Mouse (Mus musculus): ENCODE data around the gene Gm20696. TPM values are rescaled to one million over a fixed set of nuclear protein-coding genes. Genes with fewer than 3 reads are reported as not detected.

Gene Gm20696
- polyA plus RNA-seq, 1 experiment: 2.8 TPM

DNA sequence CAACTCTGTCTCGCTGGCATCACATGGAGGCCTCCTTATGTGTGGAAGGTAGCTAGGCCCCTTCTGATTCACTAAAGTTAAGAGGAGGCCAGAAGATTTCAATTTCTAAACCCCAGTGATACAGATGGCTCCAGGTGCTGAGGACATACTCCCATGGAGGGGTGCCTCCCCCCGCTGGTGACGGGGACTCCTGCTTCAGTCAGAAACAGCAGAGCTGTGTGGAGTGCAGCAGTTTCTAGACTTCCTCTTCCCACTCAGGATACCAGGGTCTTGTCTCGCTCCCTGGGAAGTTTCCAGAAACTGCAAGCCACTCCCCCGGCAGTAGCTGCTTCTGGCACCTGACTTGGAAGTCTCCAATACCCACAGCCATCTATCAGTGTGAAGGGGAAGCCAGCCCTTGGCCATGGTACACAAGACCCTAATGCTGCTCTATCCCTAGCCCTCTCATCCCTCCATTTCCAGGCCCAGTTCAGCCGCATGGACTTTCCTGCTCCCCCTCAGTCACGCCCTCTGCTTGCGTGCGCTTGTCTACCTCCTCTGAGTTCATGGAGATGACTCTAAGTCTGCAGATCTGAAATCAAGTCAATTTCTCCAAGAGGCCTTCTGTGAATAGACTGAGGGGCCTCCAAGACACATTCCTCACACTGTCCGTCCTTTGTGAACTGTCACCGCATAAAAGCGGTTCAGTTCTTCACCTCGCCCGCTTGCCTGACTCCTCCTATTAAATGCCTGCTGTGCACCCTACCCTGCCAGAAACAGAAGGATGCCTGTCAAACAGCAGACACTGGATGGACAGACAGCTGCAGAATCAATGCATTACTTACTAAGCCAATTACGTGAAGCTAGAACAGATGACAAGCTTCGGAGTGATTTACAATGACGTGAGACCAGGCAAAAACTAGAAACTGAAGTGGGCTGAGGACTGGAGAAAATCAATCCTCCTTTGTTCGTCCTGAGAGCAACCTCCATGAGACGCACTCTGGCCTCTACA, 346.9 kb downstream of the Gm20696 start:
- Histone ChIP-seq H3K4me3 (replicated peaks; ENCODE audit: insufficient read depth, low read depth, low read length) (no peak overlapping the region), H3K27ac (ENCODE audit: insufficient read depth, low read length) (no peak overlapping the region), H3K27me3 (ENCODE audit: control insufficient read depth, insufficient read depth, low read length) (no peaks in the 10 kb centered on the region), H3K4me1 (ENCODE audit: control insufficient read depth, insufficient read depth, low read length) (peaks cover 2% of the 10 kb centered on the region; the same call in 1 of the 2 replicates)
- TF ChIP-seq POLR2A (IDR thresholded peaks at IDR 0.05; ENCODE audit: borderline replicate concordance, insufficient read depth, low read length): no peak
- TF ChIP-seq CTCF (IDR thresholded peaks at IDR 0.05; ENCODE audit: borderline replicate concordance, insufficient read depth, low read depth, low read length): no peak
- WGBS: 66% methylated on average over 19 of the region's 19 CpGs
- DNase-seq: no peak

DNA sequence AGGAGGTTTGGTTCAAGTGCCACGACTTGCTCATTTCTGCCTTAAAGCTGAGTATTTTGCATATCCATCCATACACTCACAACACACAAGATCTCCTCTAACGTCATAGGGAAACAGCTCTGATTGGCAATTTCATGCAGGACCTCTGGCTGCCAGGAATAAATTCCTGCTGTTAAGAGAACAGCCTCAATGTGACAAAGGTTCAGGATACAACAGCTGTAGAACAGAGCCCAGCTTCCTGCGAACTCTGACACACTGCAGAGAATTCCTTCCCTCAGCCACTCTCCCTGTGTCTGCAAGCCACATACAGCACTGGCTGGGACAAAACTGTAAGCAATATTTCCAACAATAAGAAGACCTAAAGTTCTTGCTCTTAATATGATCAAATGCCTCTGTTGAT, 351.9 kb downstream of the Gm20696 start:
- no peak overlapping the region for H3K4me3 ChIP-seq (replicated peaks; ENCODE audit: insufficient read depth, low read depth, low read length)
- no peak for DNase-seq
- no peaks in the 10 kb centered on the region for H3K27me3 ChIP-seq (ENCODE audit: control insufficient read depth, insufficient read depth, low read length)
- 66% methylated on average over 3 of the region's 3 CpGs for WGBS
- H3K27ac ChIP-seq (ENCODE audit: insufficient read depth, low read length): no peak overlapping the region
- TF ChIP-seq CTCF (IDR thresholded peaks at IDR 0.05; ENCODE audit: borderline replicate concordance, insufficient read depth, low read depth, low read length) (no peak), POLR2A (IDR thresholded peaks at IDR 0.05; ENCODE audit: borderline replicate concordance, insufficient read depth, low read length) (no peak)
- H3K4me1 ChIP-seq (ENCODE audit: control insufficient read depth, insufficient read depth, low read length): peaks cover 2% of the 10 kb centered on the region; the same call in 1 of the 2 replicates

DNA sequence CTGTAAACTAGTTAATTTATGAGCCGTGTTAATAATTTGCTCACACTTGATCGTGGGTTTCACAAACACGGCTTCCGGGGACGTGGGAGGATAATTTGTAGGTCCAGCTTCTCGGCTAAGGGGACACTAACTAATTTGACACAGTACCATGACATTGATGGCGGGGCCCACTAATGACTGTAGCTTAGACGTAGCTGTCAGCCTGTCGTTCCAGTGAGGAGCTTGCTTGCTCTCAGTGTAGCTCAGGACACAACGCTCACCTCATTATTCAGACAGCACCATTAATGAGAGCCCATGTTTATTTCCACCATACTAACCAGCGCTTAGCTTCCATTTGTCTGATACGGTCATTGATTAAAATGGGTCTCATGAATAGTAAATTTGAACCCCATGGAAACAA, 356.1 kb downstream of the Gm20696 start:
- H3K4me1 ChIP-seq (ENCODE audit: control insufficient read depth, insufficient read depth, low read length): no peaks in the 10 kb centered on the region
- 69% methylated on average over 12 of the region's 12 CpGs for WGBS
- no peaks in the 10 kb centered on the region for H3K27me3 ChIP-seq (ENCODE audit: control insufficient read depth, insufficient read depth, low read length)
- TF ChIP-seq POLR2A (IDR thresholded peaks at IDR 0.05; ENCODE audit: borderline replicate concordance, insufficient read depth, low read length) (no peak), CTCF (IDR thresholded peaks at IDR 0.05; ENCODE audit: borderline replicate concordance, insufficient read depth, low read depth, low read length) (no peak)
- H3K4me3 ChIP-seq (replicated peaks; ENCODE audit: insufficient read depth, low read depth, low read length): no peak overlapping the region
- no peak for DNase-seq
- no peak overlapping the region for H3K27ac ChIP-seq (ENCODE audit: insufficient read depth, low read length)

DNA sequence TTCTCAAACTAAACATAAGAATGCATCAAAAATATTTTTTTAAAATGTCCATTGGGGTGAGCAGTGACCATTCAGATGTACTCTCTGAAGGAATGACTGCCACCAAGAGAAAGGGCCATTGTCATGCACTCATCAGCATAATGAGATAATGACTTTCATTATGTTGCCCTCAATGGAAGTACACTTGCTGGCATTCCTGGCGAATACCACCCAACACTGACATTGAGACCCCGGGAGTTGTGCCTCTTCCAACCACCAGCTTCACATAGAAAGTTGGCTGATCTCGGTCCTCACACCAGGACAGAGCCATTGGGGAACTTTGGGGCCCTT, 356.5 kb downstream of the Gm20696 start:
- no peak for DNase-seq
- Histone ChIP-seq H3K27ac (ENCODE audit: insufficient read depth, low read length) (no peak overlapping the region), H3K4me3 (replicated peaks; ENCODE audit: insufficient read depth, low read depth, low read length) (no peak overlapping the region), H3K27me3 (ENCODE audit: control insufficient read depth, insufficient read depth, low read length) (no peaks in the 10 kb centered on the region), H3K4me1 (ENCODE audit: control insufficient read depth, insufficient read depth, low read length) (no peaks in the 10 kb centered on the region)
- WGBS: 50% methylated on average over 3 of the region's 3 CpGs
- TF ChIP-seq POLR2A (IDR thresholded peaks at IDR 0.05; ENCODE audit: borderline replicate concordance, insufficient read depth, low read length) (no peak), CTCF (IDR thresholded peaks at IDR 0.05; ENCODE audit: borderline replicate concordance, insufficient read depth, low read depth, low read length) (no peak)

DNA sequence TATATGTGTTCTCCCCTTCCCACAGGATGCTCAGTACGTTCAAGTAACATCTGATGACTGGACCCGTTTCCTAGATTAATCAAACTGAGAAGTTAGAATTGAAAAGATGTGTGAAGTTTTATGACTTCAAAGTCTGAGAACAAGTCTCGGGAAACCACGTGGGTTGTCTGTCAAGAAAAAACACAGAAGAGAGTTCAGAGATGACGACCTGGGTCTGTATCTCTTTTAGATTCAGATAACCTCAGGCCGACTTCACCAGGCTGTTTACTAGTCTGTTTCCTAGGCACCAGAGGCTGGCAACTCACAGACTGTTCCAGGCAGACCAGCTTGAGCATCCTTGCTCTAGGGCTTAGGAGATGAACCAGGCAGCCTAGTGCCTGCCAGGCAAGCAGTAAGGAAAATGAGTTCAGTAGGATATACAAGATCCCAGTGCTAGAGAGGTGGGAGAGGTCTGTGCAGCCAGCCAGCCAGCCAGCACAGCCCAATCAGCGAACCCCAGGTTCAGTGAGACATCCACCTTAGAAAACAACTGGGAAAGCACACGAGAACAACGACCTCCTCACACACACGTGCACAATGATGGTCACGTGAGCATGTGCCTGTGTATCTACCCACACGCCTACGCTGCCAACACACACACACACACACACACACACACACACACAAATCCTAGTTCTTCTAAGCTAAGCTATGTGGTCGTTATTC, 357.0 kb downstream of the Gm20696 start:
- TF ChIP-seq CTCF (IDR thresholded peaks at IDR 0.05; ENCODE audit: borderline replicate concordance, insufficient read depth, low read depth, low read length): no peak
- no peak for TF ChIP-seq POLR2A (IDR thresholded peaks at IDR 0.05; ENCODE audit: borderline replicate concordance, insufficient read depth, low read length)
- H3K27me3 ChIP-seq (ENCODE audit: control insufficient read depth, insufficient read depth, low read length): no peaks in the 10 kb centered on the region
- no peak overlapping the region for H3K4me3 ChIP-seq (replicated peaks; ENCODE audit: insufficient read depth, low read depth, low read length)
- DNase-seq: no peak
- H3K4me1 ChIP-seq (ENCODE audit: control insufficient read depth, insufficient read depth, low read length): no peaks in the 10 kb centered on the region
- no peak overlapping the region for H3K27ac ChIP-seq (ENCODE audit: insufficient read depth, low read length)
- 79% methylated on average over 14 of the region's 14 CpGs for WGBS

DNA sequence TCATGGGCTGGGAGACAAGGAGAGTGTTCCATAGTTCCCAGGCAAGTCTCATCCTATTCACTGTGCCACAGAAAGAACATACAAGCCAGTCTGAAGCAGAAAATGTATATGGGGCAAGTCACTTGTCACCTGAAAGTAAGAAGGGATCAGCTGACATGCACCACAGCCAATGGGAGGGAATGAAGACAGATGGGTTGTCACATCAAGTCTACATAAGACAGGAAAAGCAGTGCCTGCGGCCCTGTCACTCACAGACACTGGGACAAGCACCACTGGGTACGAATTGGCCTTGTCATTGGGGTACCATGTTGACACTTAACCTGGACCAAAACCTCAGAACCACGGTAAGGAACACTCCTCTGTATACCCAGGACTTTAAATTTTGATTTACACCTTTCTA, 360.8 kb downstream of the Gm20696 start:
- Histone ChIP-seq H3K27ac (ENCODE audit: insufficient read depth, low read length) (no peak overlapping the region), H3K27me3 (ENCODE audit: control insufficient read depth, insufficient read depth, low read length) (no peaks in the 10 kb centered on the region), H3K4me1 (ENCODE audit: control insufficient read depth, insufficient read depth, low read length) (no peaks in the 10 kb centered on the region), H3K4me3 (replicated peaks; ENCODE audit: insufficient read depth, low read depth, low read length) (no peak overlapping the region)
- no peak for DNase-seq
- no peak for TF ChIP-seq POLR2A (IDR thresholded peaks at IDR 0.05; ENCODE audit: borderline replicate concordance, insufficient read depth, low read length)
- TF ChIP-seq CTCF (IDR thresholded peaks at IDR 0.05; ENCODE audit: borderline replicate concordance, insufficient read depth, low read depth, low read length): no peak
- WGBS: 90% methylated on average over 3 of the region's 3 CpGs

DNA sequence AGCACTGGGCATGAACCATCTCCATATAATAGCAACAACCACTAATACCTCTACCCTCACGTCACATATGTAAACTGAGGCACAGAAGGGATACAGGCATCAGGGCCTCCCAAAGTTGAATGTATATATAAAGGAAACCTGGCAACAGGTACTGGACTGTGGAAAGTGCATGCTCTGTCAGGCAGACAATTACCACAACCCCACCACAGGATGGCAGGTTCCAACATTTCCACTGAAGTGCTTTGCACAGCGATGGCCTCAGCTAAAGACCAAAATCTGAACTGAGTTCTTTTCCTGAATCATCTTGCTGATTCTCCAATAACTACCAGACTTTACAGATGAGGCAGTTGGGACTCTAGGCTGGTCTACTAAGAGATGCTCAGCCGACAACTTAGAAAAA, 361.4 kb downstream of the Gm20696 start:
- TF ChIP-seq POLR2A (IDR thresholded peaks at IDR 0.05; ENCODE audit: borderline replicate concordance, insufficient read depth, low read length): no peak
- no peak for TF ChIP-seq CTCF (IDR thresholded peaks at IDR 0.05; ENCODE audit: borderline replicate concordance, insufficient read depth, low read depth, low read length)
- WGBS: 96% methylated on average over 3 of the region's 3 CpGs
- Histone ChIP-seq H3K27me3 (ENCODE audit: control insufficient read depth, insufficient read depth, low read length) (no peaks in the 10 kb centered on the region), H3K27ac (ENCODE audit: insufficient read depth, low read length) (no peak overlapping the region), H3K4me3 (replicated peaks; ENCODE audit: insufficient read depth, low read depth, low read length) (no peak overlapping the region), H3K4me1 (ENCODE audit: control insufficient read depth, insufficient read depth, low read length) (no peaks in the 10 kb centered on the region)
- no peak for DNase-seq

Measured in cerebellum, adult 2 months (tissue).